Mouse (Mus musculus): ENCODE data around the gene Medag. TPM values are rescaled to one million over a fixed set of nuclear protein-coding genes. Genes with fewer than 3 reads are reported as not detected.

Gene Medag
- polyA plus RNA-seq, 1 experiment from 2014 or later = 2.5 TPM

- Histone ChIP-seq H3K27ac (replicated peaks) (no peak overlapping the region), H3K9ac (replicated peaks) (no peak overlapping the region), H3K4me3 (replicated peaks) (no peak overlapping the region), H3K9me3 (replicated peaks) (no peaks in the 10 kb centered on the region), H3K4me2 (no peak overlapping the region), H3K27me3 (replicated peaks) (no peaks in the 10 kb centered on the region), H3K4me1 (peaks cover 8% of the 10 kb centered on the region), H3K36me3 (no peaks in the 10 kb centered on the region)
- 35% methylated on average over 9 of the region's 9 CpGs for WGBS
- no peak for ATAC-seq (ENCODE audit: low FRiP score)
These were observed 22.7 kb downstream of the Medag start for GRCm38 (mm10) chr5:149434141-149434690.

- Histone ChIP-seq H3K4me1 (peaks cover 22% of the 10 kb centered on the region), H3K27me3 (replicated peaks) (no peaks in the 10 kb centered on the region), H3K4me2 (no peak overlapping the region), H3K4me3 (replicated peaks) (no peak overlapping the region), H3K27ac (replicated peaks) (no peak overlapping the region), H3K36me3 (no peaks in the 10 kb centered on the region), H3K9ac (replicated peaks) (no peak overlapping the region), H3K9me3 (replicated peaks) (no peaks in the 10 kb centered on the region)
- no peak for ATAC-seq (ENCODE audit: low FRiP score)
- WGBS = 78% methylated on average over 3 of the region's 3 CpGs
These were observed 25.0 kb downstream of the Medag start for GRCm38 (mm10) chr5:149436541-149436940.

GRCm38 (mm10) chr5:149437150-149437549, 25.6 kb downstream of the Medag start:
- H3K9me3 ChIP-seq (replicated peaks) = no peaks in the 10 kb centered on the region
- 82% methylated on average over 6 of the region's 6 CpGs for WGBS
- H3K4me1 ChIP-seq = peaks cover 27% of the 10 kb centered on the region
- no peak overlapping the region for H3K4me3 ChIP-seq (replicated peaks)
- H3K27ac ChIP-seq (replicated peaks) = no peak overlapping the region
- no peaks in the 10 kb centered on the region for H3K27me3 ChIP-seq (replicated peaks)
- ATAC-seq (ENCODE audit: low FRiP score) = no peak
- no peaks in the 10 kb centered on the region for H3K36me3 ChIP-seq
- H3K4me2 ChIP-seq = no peak overlapping the region
- H3K9ac ChIP-seq (replicated peaks) = no peak overlapping the region

GRCm38 (mm10) chr5:149439531-149440179, 28.1 kb downstream of the Medag start, which contains the start of gene Tex26:
Gene Tex26 (plus strand): TSS chr5:149439660.
- no peaks in the 10 kb centered on the region for H3K9me3 ChIP-seq (replicated peaks)
- no peaks in the 10 kb centered on the region for H3K36me3 ChIP-seq
- H3K4me1 ChIP-seq = peaks cover 36% of the 10 kb centered on the region
- H3K4me3 ChIP-seq (replicated peaks) = peak within 1 kb of the TSS; percentile 45
- H3K9ac ChIP-seq (replicated peaks) = peak within 1 kb of the TSS; percentile 60
- H3K4me2 ChIP-seq = peak within 1 kb of the TSS; percentile 78
- 0% methylated on average over 25 of the region's 25 CpGs for WGBS
- ATAC-seq (ENCODE audit: low FRiP score) = peak; percentile 92
- H3K27me3 ChIP-seq (replicated peaks) = no peaks in the 10 kb centered on the region
- peak within 1 kb of the TSS; percentile 95 for H3K27ac ChIP-seq (replicated peaks)

DNA sequence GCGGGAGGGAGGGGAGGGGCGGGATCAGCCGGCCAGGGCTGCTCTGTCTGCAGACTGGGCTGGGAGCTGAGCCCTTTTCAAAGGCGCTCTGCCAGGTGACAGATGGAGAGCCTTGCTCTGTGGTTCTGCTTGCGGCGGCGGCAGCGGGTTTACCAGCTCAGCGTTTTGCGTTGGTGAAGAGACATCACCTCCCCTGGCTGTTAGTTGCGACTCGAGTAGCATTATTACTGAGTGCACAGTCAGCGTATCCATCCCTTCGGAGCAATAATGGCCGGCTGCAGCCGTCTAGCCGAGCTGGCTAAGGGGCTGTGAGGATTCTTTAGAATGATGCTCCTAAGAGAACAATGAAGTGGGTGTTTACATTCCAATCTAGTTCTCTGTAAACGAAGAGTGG, 28.6 kb downstream of the Medag start:
- peaks cover 36% of the 10 kb centered on the region for H3K4me1 ChIP-seq
- H3K27ac ChIP-seq (replicated peaks) = peak overlapping the region; percentile 95
- H3K4me3 ChIP-seq (replicated peaks) = peak overlapping the region; percentile 45
- no peaks in the 10 kb centered on the region for H3K36me3 ChIP-seq
- peak overlapping the region; percentile 78 for H3K4me2 ChIP-seq
- no peaks in the 10 kb centered on the region for H3K27me3 ChIP-seq (replicated peaks)
- H3K9ac ChIP-seq (replicated peaks) = peak overlapping the region; percentile 60
- no peaks in the 10 kb centered on the region for H3K9me3 ChIP-seq (replicated peaks)
- peak; percentile 89 for ATAC-seq (ENCODE audit: low FRiP score)
- under 1% methylated on average over 18 of the region's 18 CpGs for WGBS

DNA sequence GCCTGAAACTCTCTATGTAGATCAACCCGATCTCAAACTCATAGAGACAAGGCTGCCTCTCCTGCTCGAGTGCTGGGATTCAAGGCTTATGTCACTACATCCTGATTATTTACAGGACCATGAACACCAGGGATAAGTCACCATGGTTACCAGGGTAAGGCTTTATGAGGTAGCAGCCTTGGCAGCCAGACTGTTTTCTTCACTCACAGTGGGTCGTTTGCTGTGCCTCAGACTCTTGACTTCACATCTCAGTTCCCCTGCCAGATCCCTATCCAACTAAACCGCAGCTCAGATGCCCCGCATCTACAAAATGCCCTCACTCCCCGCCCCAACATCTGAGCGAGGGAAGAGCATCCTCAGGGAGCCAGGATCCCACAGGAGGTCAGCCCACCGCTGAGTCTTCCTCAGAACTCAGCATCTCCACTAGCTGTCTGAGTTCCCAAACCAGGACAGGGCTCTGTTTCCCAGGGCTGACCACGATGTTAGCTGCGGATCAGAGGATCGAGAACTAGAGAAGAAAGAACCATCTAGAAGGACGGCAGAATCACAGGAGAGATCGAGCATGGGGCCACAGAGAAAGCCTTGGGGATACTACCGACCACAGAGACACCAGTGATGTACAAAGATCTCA, 30.2 kb downstream of the Medag start:
- no peak overlapping the region for H3K4me3 ChIP-seq (replicated peaks)
- no peak overlapping the region for H3K4me2 ChIP-seq
- H3K9me3 ChIP-seq (replicated peaks) = no peaks in the 10 kb centered on the region
- H3K27me3 ChIP-seq (replicated peaks) = no peaks in the 10 kb centered on the region
- no peaks in the 10 kb centered on the region for H3K36me3 ChIP-seq
- no peak overlapping the region for H3K9ac ChIP-seq (replicated peaks)
- peak overlapping the region; percentile 45; the same call in 1 of the 2 replicates for H3K27ac ChIP-seq (replicated peaks)
- WGBS = 53% methylated on average over 14 of the region's 14 CpGs
- ATAC-seq (ENCODE audit: low FRiP score) = no peak
- H3K4me1 ChIP-seq = peaks cover 36% of the 10 kb centered on the region

DNA sequence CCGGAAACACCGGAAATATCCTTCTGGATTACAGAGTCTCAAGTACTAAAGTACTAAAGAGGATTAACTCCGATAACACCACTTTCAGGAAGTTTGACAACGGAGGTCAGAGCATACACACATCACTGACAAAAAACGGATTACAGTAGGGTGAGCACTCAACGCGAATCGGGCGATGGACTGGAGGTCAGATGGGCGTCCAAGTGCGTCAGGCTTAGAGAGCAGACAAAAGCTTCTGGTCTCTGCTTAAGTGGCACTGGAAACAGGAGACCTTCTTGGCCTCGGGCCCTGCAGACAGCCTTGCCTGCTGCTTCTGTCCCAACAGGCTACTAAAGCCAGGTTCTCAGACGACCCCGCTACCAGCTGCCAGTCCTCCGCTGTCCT, 30.7 kb downstream of the Medag start:
- Histone ChIP-seq H3K4me3 (replicated peaks) (no peak overlapping the region), H3K4me1 (peaks cover 36% of the 10 kb centered on the region), H3K27me3 (replicated peaks) (no peaks in the 10 kb centered on the region), H3K27ac (replicated peaks) (no peak overlapping the region), H3K36me3 (no peaks in the 10 kb centered on the region), H3K4me2 (no peak overlapping the region), H3K9me3 (replicated peaks) (no peaks in the 10 kb centered on the region), H3K9ac (replicated peaks) (no peak overlapping the region)
- ATAC-seq (ENCODE audit: low FRiP score) = no peak
- 81% methylated on average over 15 of the region's 15 CpGs for WGBS

- Histone ChIP-seq H3K36me3 (no peaks in the 10 kb centered on the region), H3K4me2 (no peak overlapping the region), H3K9ac (replicated peaks) (no peak overlapping the region), H3K4me1 (peaks cover 29% of the 10 kb centered on the region), H3K4me3 (replicated peaks) (no peak overlapping the region), H3K27ac (replicated peaks) (no peak overlapping the region), H3K9me3 (replicated peaks) (no peaks in the 10 kb centered on the region), H3K27me3 (replicated peaks) (no peaks in the 10 kb centered on the region)
- WGBS = 80% methylated on average over 4 of the region's 4 CpGs
- no peak for ATAC-seq (ENCODE audit: low FRiP score)
These were observed 32.9 kb downstream of the Medag start for GRCm38 (mm10) chr5:149444451-149444850.

GRCm38 (mm10) chr5:149446495-149446894, 34.9 kb downstream of the Medag start:
- H3K4me3 ChIP-seq (replicated peaks) = no peak overlapping the region
- H3K9me3 ChIP-seq (replicated peaks) = no peaks in the 10 kb centered on the region
- peaks cover 17% of the 10 kb centered on the region for H3K4me1 ChIP-seq
- no peak overlapping the region for H3K9ac ChIP-seq (replicated peaks)
- H3K27ac ChIP-seq (replicated peaks) = no peak overlapping the region
- no peaks in the 10 kb centered on the region for H3K27me3 ChIP-seq (replicated peaks)
- no peak overlapping the region for H3K4me2 ChIP-seq
- ATAC-seq (ENCODE audit: low FRiP score) = no peak
- 90% methylated on average over 7 of the region's 7 CpGs for WGBS
- H3K36me3 ChIP-seq = no peaks in the 10 kb centered on the region

GRCm38 (mm10) chr5:149447733-149448132, 36.2 kb downstream of the Medag start:
- Histone ChIP-seq H3K4me1 (peaks cover 8% of the 10 kb centered on the region; the same call in 1 of the 2 replicates), H3K9me3 (replicated peaks) (no peaks in the 10 kb centered on the region), H3K4me2 (no peak overlapping the region), H3K36me3 (no peaks in the 10 kb centered on the region), H3K27ac (replicated peaks) (no peak overlapping the region), H3K27me3 (replicated peaks) (no peaks in the 10 kb centered on the region), H3K9ac (replicated peaks) (no peak overlapping the region), H3K4me3 (replicated peaks) (no peak overlapping the region)
- WGBS = 84% methylated on average over 5 of the region's 5 CpGs
- ATAC-seq (ENCODE audit: low FRiP score) = no peak

DNA sequence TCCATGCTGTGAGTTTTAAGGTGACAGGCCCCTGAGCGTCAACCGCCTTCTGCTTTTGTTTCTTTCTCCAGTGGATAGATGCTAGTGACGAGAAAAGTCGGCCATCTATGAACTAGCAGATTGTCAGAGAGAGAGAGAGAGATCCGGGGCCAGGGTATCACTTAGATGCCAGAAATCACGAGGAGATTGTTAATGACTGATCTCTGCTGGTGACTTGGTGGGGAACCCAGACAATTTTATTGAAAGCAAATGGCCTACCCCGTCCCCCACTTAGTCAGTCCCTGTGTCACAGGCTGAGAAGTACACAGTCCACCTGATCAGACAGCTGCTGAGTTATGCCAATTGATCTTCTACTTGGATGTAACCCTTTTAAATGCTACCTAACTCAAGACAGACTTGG, 37.9 kb downstream of the Medag start:
- ATAC-seq (ENCODE audit: low FRiP score) = no peak
- no peaks in the 10 kb centered on the region for H3K9me3 ChIP-seq (replicated peaks)
- H3K4me3 ChIP-seq (replicated peaks) = no peak overlapping the region
- H3K4me2 ChIP-seq = no peak overlapping the region
- WGBS = 71% methylated on average over 7 of the region's 7 CpGs
- H3K27me3 ChIP-seq (replicated peaks) = no peaks in the 10 kb centered on the region
- no peak overlapping the region for H3K27ac ChIP-seq (replicated peaks)
- peaks cover 6% of the 10 kb centered on the region; the same call in 1 of the 2 replicates for H3K4me1 ChIP-seq
- no peak overlapping the region for H3K9ac ChIP-seq (replicated peaks)
- no peaks in the 10 kb centered on the region for H3K36me3 ChIP-seq

GRCm38 (mm10) chr5:149451209-149451681, 39.7 kb downstream of the Medag start:
- no peak for ATAC-seq (ENCODE audit: low FRiP score)
- no peaks in the 10 kb centered on the region for H3K36me3 ChIP-seq
- H3K9ac ChIP-seq (replicated peaks) = no peak overlapping the region
- H3K4me1 ChIP-seq = peaks cover 3% of the 10 kb centered on the region; the same call in 1 of the 2 replicates
- WGBS = 55% methylated on average over 7 of the region's 7 CpGs
- H3K9me3 ChIP-seq (replicated peaks) = no peaks in the 10 kb centered on the region
- H3K4me3 ChIP-seq (replicated peaks) = no peak overlapping the region
- no peak overlapping the region for H3K4me2 ChIP-seq
- no peaks in the 10 kb centered on the region for H3K27me3 ChIP-seq (replicated peaks)
- peak overlapping the region; percentile 58; the same call in 1 of the 2 replicates for H3K27ac ChIP-seq (replicated peaks)
